Mouse (Mus musculus) hematopoietic stem cell, adult 5-6 weeks (primary cell): ENCODE measurements around the gene Fam241b. TPM values are rescaled to one million over a fixed set of nuclear protein-coding genes. Genes with fewer than 3 reads are reported as not detected.

Experiments used
- total RNA-seq: library from RNA; stranded (forward); fragments of 172-1452, 232-1000 nt; gene quantifications from 2 replicates; pipeline ENCODE4 v1.2.3, GENCODE M21; 2017

The Fam241b gene
- total RNA-seq, 1 experiment from 2014 or later, result 3.1 TPM

Other genes starting within 250 kb of the Fam241b start
- not detected in 2 replicates for gene Col13a1, start 164.8 kb downstream of the Fam241b start, total RNA-seq
- not detected in 2 replicates for gene Neurog3, start 10.8 kb downstream of the Fam241b start, total RNA-seq
- gene Tspan15, start 87.3 kb upstream of the Fam241b start, total RNA-seq, result 0.45 TPM in 1 of 2 replicates, not detected in the other
- not detected in 2 replicates for gene Tacr2, start 108.5 kb upstream of the Fam241b start, total RNA-seq
- 99.6 and 155 TPM in 2 replicates for gene Hk1, start 236.0 kb upstream of the Fam241b start, total RNA-seq